Mouse (Mus musculus) kidney, postnatal 25 days (tissue): ENCODE data around the gene Thsd4.
A peak's percentile ranks its signal among the peaks of the same experiment; 100 is the strongest.

ENCODE experiments used
- DNase-seq, 2 experiments: peaks; one replicate each; pipeline ENCODE4 v3.0.0; 2021; ENCODE audit warnings: mixed read lengths in 2 of 2

The Thsd4 gene

GRCm38 (mm10) chr9:60262515-60263140 lies 259.2 kb downstream of the Thsd4 start:
- DNase-seq: no peak

- no peak for DNase-seq
Observed at GRCm38 (mm10) chr9:60259626-60260025, 262.2 kb downstream of the Thsd4 start.

GRCm38 (mm10) chr9:60251765-60252164 lies 270.1 kb downstream of the Thsd4 start:
- DNase-seq: peak; percentile 45 to 49

GRCm38 (mm10) chr9:60250403-60250802 lies 271.4 kb downstream of the Thsd4 start:
- no peak for DNase-seq

GRCm38 (mm10) chr9:60247998-60248397 lies 273.8 kb downstream of the Thsd4 start:
- DNase-seq: no peak

GRCm38 (mm10) chr9:60244943-60245342 lies 276.9 kb downstream of the Thsd4 start:
- DNase-seq: peak; percentile 57 to 86

- peak in 1 of 2 experiments; percentile 46 for DNase-seq
Observed at GRCm38 (mm10) chr9:60243503-60243902, 278.3 kb downstream of the Thsd4 start.

GRCm38 (mm10) chr9:60237667-60238066 lies 284.2 kb downstream of the Thsd4 start:
- DNase-seq: peak; percentile 56 to 70

- DNase-seq: no peak
Observed at GRCm38 (mm10) chr9:60236155-60236554, 285.7 kb downstream of the Thsd4 start.

GRCm38 (mm10) chr9:60234233-60235115 lies 287.4 kb downstream of the Thsd4 start:
- peak; percentile 72 to 89 for DNase-seq

GRCm38 (mm10) chr9:60231981-60232881 lies 289.6 kb downstream of the Thsd4 start:
- DNase-seq: peak; percentile 15 to 42

- no peak for DNase-seq
Observed at GRCm38 (mm10) chr9:60229496-60229895, 292.4 kb downstream of the Thsd4 start.

GRCm38 (mm10) chr9:60227727-60228126 lies 294.1 kb downstream of the Thsd4 start:
- DNase-seq: no peak

GRCm38 (mm10) chr9:60226679-60227078 lies 295.2 kb downstream of the Thsd4 start:
- DNase-seq: no peak

- DNase-seq: no peak
Observed at GRCm38 (mm10) chr9:60226155-60226554, 295.7 kb downstream of the Thsd4 start.

- DNase-seq: no peak
Observed at GRCm38 (mm10) chr9:60225453-60225852, 296.4 kb downstream of the Thsd4 start.

GRCm38 (mm10) chr9:60224039-60224695 lies 297.7 kb downstream of the Thsd4 start:
- DNase-seq: no peak

- DNase-seq: no peak
Observed at GRCm38 (mm10) chr9:60220431-60220830, 301.4 kb downstream of the Thsd4 start.

- DNase-seq: no peak
Observed at GRCm38 (mm10) chr9:60218396-60218795, 303.4 kb downstream of the Thsd4 start.

GRCm38 (mm10) chr9:60216029-60216428 lies 305.8 kb downstream of the Thsd4 start:
- no peak for DNase-seq

GRCm38 (mm10) chr9:60213111-60213510 lies 308.7 kb downstream of the Thsd4 start:
- DNase-seq: no peak

GRCm38 (mm10) chr9:60208843-60209242 lies 313.0 kb downstream of the Thsd4 start:
- DNase-seq: no peak
